Mouse (Mus musculus): ENCODE measurements around the gene Cd200r3. TPM values are rescaled to one million over a fixed set of nuclear protein-coding genes. Genes with fewer than 3 reads are reported as not detected.

Cd200r3 gene
- polyA plus RNA-seq, 1 experiment from 2014 or later: not detected

DNA sequence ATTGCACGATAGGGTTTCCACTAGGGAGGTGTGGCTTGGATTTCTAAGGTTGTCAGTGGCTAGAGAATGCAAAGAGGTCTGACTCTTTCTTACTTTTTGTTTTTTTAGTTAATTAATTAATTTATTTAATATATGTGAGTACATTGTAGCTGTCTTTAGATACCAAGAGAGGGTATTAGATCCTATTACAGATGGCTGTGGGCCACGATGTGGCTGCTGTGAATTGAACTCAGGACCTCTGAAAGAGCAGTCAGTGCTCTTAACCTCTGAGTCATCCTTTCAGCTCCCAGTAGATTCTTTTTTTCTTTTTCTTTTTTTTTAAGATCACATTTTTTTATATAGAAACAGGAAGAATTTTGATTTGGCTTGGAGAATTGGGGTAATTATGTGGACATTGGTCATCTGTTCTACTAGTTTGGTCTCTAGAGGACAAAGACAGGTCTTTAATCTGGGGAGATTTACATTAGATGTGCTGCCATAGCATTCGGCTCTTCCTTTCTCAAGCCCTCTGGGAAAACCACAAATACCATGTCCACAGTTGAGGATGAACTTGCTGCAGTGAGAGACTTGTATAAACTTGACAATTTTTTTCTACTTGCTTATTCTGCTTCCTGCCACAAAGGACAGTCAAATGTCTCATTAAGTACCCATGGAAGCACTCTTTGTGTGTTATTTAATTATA is 40.0 kb downstream of the Cd200r3 start:
- H3K9me3 ChIP-seq (ENCODE audit: control insufficient read depth, low read length): no peaks in the 10 kb centered on the region
- no peaks in the 10 kb centered on the region for H3K4me1 ChIP-seq (ENCODE audit: control insufficient read depth, insufficient read depth, low read length)
- WGBS: 79% methylated on average over 3 of the region's 3 CpGs

DNA sequence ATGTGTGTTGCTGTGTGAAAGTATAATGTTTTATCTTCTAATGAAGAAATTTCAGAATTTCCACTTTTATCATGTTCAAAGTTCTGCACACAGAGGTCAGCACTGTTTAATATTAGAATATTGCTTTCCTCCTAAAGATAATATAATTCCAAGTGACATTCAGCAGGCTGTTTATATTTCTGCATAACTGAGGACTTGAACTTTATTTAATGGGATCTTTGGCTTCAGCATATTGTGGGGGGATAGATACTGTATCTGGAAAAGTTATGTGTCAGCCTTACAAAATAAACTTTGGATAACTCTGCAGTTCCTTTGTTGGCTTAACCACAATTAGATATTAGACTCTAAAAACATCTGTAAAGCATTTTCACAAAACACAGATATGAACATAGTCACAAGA is 40.6 kb downstream of the Cd200r3 start:
- Histone ChIP-seq H3K27ac (replicated peaks; ENCODE audit: low read depth, low read length) (no peak overlapping the region), H3K4me3 (replicated peaks; ENCODE audit: low read depth, low read length) (no peak overlapping the region), H3K9ac (replicated peaks; ENCODE audit: low read length) (no peak overlapping the region), H3K4me1 (ENCODE audit: control insufficient read depth, insufficient read depth, low read length) (no peaks in the 10 kb centered on the region), H3K4me2 (ENCODE audit: low read length) (no peak overlapping the region), H3K9me3 (ENCODE audit: control insufficient read depth, low read length) (no peaks in the 10 kb centered on the region), H3K36me3 (ENCODE audit: control insufficient read depth, insufficient read depth, low read length) (no peaks in the 10 kb centered on the region), H3K27me3 (ENCODE audit: control insufficient read depth, insufficient read depth, low read length) (no peaks in the 10 kb centered on the region)
- ATAC-seq (ENCODE audit: low FRiP score, low TSS enrichment) (no peak), DNase-seq (no peak)

More for the DNA sequence above, 40.0 kb downstream of the Cd200r3 start:
- H3K27ac ChIP-seq (replicated peaks; ENCODE audit: low read depth, low read length): no peak overlapping the region
- ATAC-seq (ENCODE audit: low FRiP score, low TSS enrichment): no peak
- H3K4me3 ChIP-seq (replicated peaks; ENCODE audit: low read depth, low read length): no peak overlapping the region
- no peaks in the 10 kb centered on the region for H3K27me3 ChIP-seq (ENCODE audit: control insufficient read depth, insufficient read depth, low read length)
- no peak overlapping the region for H3K9ac ChIP-seq (replicated peaks; ENCODE audit: low read length)
- no peak for DNase-seq
- no peak overlapping the region for H3K4me2 ChIP-seq (ENCODE audit: low read length)
- H3K36me3 ChIP-seq (ENCODE audit: control insufficient read depth, insufficient read depth, low read length): no peaks in the 10 kb centered on the region

DNA sequence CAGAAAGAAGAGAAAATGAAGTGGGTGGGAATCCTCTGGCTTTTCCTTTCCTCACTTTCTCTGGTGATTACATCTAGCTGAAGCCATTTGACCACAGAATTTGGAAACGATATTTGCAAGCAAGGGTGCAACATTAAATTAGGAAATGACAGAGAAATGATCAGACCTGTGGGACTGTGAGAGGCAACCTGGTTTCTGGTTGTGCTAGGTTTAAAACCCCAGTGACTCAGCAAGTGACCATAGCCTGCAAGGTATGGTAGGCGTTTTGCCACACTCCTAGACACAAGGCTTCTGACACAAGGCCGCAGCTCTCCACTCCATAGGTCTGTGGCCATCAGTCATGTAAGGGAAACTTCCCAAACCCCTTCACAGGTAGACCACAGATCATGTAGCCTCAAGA is 41.4 kb downstream of the Cd200r3 start:
- H3K27me3 ChIP-seq (ENCODE audit: control insufficient read depth, insufficient read depth, low read length): no peaks in the 10 kb centered on the region
- no peaks in the 10 kb centered on the region for H3K36me3 ChIP-seq (ENCODE audit: control insufficient read depth, insufficient read depth, low read length)
- no peak overlapping the region for H3K27ac ChIP-seq (replicated peaks; ENCODE audit: low read depth, low read length)
- H3K4me3 ChIP-seq (replicated peaks; ENCODE audit: low read depth, low read length): no peak overlapping the region
- DNase-seq (no peak), ATAC-seq (ENCODE audit: low FRiP score, low TSS enrichment) (no peak)
- H3K9me3 ChIP-seq (ENCODE audit: control insufficient read depth, low read length): no peaks in the 10 kb centered on the region
- H3K4me1 ChIP-seq (ENCODE audit: control insufficient read depth, insufficient read depth, low read length): no peaks in the 10 kb centered on the region
- no peak overlapping the region for H3K4me2 ChIP-seq (ENCODE audit: low read length)
- no peak overlapping the region for H3K9ac ChIP-seq (replicated peaks; ENCODE audit: low read length)
- 85% methylated on average over 3 of the region's 3 CpGs for WGBS

DNA sequence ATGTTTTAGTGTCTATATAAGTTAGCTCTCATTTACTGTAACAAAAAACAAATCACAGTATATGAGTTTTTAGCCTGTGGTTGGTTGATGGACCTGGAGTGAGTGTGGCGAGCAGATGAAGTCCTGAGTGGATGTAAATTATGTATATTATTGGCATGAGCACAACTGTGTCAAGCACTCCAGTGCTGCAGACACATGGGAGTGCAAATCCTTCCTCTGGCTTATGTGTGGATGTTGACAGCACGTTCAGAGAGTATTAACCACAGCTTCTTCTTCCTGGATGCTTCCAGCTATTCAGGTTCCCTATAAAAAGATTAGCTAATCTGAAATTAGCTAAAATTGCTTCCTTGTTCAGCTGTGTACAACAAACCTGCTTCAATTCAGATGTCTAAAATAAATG is 42.6 kb downstream of the Cd200r3 start:
- Histone ChIP-seq H3K4me3 (replicated peaks; ENCODE audit: low read depth, low read length) (no peak overlapping the region), H3K27me3 (ENCODE audit: control insufficient read depth, insufficient read depth, low read length) (no peaks in the 10 kb centered on the region), H3K4me2 (ENCODE audit: low read length) (no peak overlapping the region), H3K9me3 (ENCODE audit: control insufficient read depth, low read length) (no peaks in the 10 kb centered on the region), H3K9ac (replicated peaks; ENCODE audit: low read length) (no peak overlapping the region), H3K36me3 (ENCODE audit: control insufficient read depth, insufficient read depth, low read length) (no peaks in the 10 kb centered on the region), H3K27ac (replicated peaks; ENCODE audit: low read depth, low read length) (no peak overlapping the region), H3K4me1 (ENCODE audit: control insufficient read depth, insufficient read depth, low read length) (no peaks in the 10 kb centered on the region)
- ATAC-seq (ENCODE audit: low FRiP score, low TSS enrichment): no peak
- no peak for DNase-seq
- WGBS: 72% methylated on average over 2 of the region's 2 CpGs

DNA sequence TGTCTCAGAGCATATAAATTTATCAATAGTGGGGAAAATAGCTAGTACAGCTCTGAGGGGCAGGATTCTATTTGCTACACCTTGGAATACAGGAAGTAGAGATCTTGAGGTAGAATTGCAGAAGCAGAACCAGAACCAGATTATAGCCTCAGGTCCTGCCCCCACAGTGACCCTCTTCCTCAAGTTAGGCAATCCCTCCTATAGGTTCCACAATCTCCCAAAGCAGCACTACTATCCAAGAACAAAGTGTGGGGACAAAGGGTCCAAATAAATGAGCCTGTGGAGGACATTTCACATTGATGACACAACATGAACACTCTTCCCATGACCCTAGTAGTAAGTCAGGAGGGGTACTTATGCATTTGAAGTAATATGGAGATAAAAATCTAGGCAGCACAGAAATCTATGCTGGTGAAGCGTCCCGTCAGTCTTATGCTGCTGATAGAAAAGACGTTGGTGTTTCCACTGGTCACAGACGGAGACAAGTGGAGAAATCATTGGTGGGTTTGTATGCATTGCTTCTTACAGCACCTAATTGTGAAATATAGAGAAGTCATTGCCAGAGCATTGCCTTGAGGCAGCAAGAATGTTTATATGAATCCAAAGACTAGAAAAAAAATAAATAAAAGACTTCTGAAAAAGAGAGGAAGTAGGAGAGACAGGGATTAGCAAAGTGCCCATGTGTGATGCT is 45.3 kb downstream of the Cd200r3 start:
- H3K27ac ChIP-seq (replicated peaks; ENCODE audit: low read depth, low read length): no peak overlapping the region
- H3K9ac ChIP-seq (replicated peaks; ENCODE audit: low read length): no peak overlapping the region
- H3K9me3 ChIP-seq (ENCODE audit: control insufficient read depth, low read length): no peaks in the 10 kb centered on the region
- 94% methylated on average over 4 of the region's 4 CpGs for WGBS
- H3K4me1 ChIP-seq (ENCODE audit: control insufficient read depth, insufficient read depth, low read length): no peaks in the 10 kb centered on the region
- DNase-seq: no peak
- H3K4me3 ChIP-seq (replicated peaks; ENCODE audit: low read depth, low read length): no peak overlapping the region
- H3K36me3 ChIP-seq (ENCODE audit: control insufficient read depth, insufficient read depth, low read length): no peaks in the 10 kb centered on the region
- ATAC-seq (ENCODE audit: low FRiP score, low TSS enrichment): no peak
- H3K4me2 ChIP-seq (ENCODE audit: low read length): no peak overlapping the region
- no peaks in the 10 kb centered on the region for H3K27me3 ChIP-seq (ENCODE audit: control insufficient read depth, insufficient read depth, low read length)

DNA sequence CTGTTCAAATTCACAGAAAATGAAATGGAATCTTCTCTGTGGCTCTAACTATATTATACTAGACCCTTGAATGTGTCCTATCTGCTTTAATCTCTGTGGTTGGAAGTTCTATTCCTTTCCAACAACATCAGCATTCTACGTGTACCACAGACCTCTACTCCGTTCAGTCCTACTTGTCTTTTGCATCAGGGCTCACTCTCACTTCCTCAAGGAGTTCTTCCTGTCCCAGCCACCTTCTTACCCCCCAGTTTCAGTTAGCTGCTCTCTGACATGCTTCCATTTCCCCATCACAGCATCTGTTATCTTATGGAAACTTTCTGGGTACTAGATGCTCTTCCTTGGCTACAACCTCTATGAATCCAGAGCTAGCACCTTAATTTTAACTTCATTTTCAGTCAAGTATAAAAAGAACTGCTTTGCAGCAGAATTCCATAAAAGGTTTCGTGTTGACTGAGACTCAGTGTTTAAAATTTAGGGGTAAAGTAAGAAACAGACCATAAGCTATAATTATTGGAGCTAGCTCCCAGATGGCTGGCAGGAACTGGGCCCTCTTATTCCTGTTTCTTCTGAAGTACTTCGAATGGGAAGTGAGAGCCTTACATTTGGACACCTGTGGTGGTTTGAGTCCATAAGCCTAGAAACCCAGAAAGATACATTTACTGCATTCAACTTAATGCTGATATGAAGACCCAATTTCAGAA is 50.0 kb downstream of the Cd200r3 start:
- no peaks in the 10 kb centered on the region for H3K9me3 ChIP-seq (ENCODE audit: control insufficient read depth, low read length)
- H3K9ac ChIP-seq (replicated peaks; ENCODE audit: low read length): no peak overlapping the region
- no peak overlapping the region for H3K4me3 ChIP-seq (replicated peaks; ENCODE audit: low read depth, low read length)
- no peak overlapping the region for H3K4me2 ChIP-seq (ENCODE audit: low read length)
- no peaks in the 10 kb centered on the region for H3K4me1 ChIP-seq (ENCODE audit: control insufficient read depth, insufficient read depth, low read length)
- no peaks in the 10 kb centered on the region for H3K27me3 ChIP-seq (ENCODE audit: control insufficient read depth, insufficient read depth, low read length)
- ATAC-seq (ENCODE audit: low FRiP score, low TSS enrichment) (no peak), DNase-seq (no peak)
- H3K27ac ChIP-seq (replicated peaks; ENCODE audit: low read depth, low read length): no peak overlapping the region
- no peaks in the 10 kb centered on the region for H3K36me3 ChIP-seq (ENCODE audit: control insufficient read depth, insufficient read depth, low read length)
- WGBS: 92% methylated on average over 4 of the region's 4 CpGs

DNA sequence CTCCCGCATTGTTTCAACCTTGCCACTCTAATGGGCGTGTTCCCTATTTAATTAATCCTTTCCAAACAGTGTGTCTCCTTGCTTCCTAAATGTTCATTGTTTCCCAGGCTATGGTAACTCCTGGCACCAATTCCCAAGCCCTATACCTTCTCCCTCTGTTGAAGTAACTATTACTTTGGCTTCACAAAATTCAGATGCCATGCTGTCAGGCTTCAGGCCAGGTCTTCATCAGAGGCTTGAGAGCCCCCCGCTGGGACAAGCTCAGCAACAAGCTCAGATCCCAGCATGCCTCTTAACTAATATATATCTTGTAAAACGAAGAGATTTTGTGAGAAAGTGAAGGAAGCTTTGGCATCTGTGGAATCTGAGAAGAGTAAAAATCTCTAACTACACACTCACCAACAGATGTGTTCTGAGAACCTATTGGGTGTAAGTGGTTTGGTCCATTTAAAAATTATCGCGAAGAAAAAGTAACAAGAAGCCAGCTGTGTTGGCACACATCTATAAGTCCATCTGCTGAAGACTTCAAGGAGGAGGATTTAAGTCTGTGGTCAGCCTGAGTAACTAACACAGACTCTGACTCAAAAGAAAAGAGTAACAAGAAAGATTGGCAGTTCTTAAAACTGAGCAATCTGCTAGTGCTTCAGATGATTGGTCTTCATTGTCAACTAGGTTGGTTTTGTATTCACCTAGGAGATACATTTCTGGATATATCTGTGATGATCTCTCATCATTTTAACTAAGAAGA is 50.9 kb downstream of the Cd200r3 start:
- 81% methylated on average over 6 of the region's 6 CpGs for WGBS
- DNase-seq (no peak), ATAC-seq (ENCODE audit: low FRiP score, low TSS enrichment) (no peak)
- no peaks in the 10 kb centered on the region for H3K4me1 ChIP-seq (ENCODE audit: control insufficient read depth, insufficient read depth, low read length)
- no peaks in the 10 kb centered on the region for H3K36me3 ChIP-seq (ENCODE audit: control insufficient read depth, insufficient read depth, low read length)
- no peak overlapping the region for H3K9ac ChIP-seq (replicated peaks; ENCODE audit: low read length)
- H3K27ac ChIP-seq (replicated peaks; ENCODE audit: low read depth, low read length): no peak overlapping the region
- H3K27me3 ChIP-seq (ENCODE audit: control insufficient read depth, insufficient read depth, low read length): no peaks in the 10 kb centered on the region
- no peak overlapping the region for H3K4me3 ChIP-seq (replicated peaks; ENCODE audit: low read depth, low read length)
- no peaks in the 10 kb centered on the region for H3K9me3 ChIP-seq (ENCODE audit: control insufficient read depth, low read length)
- no peak overlapping the region for H3K4me2 ChIP-seq (ENCODE audit: low read length)

DNA sequence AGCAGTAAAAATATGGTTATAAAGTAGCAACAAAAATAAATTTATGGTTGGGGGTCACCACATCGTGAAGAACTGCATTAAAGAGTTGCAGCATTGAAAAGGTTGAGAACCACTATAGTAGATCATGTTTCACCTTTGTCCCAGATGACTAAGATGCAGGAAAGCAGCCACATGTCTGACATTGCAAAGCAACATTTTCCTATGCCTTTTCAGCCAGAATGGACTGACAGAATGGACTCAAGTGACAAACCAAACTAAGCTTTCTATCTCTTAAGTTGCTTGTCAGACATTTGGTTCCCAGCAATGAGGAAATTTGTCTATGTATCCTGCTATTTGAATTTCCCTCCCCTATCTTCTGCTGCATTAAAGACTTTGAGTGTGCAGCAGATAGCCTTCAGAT is 51.6 kb downstream of the Cd200r3 start:
- Histone ChIP-seq H3K9ac (replicated peaks; ENCODE audit: low read length) (no peak overlapping the region), H3K4me1 (ENCODE audit: control insufficient read depth, insufficient read depth, low read length) (no peaks in the 10 kb centered on the region), H3K4me2 (ENCODE audit: low read length) (no peak overlapping the region), H3K27me3 (ENCODE audit: control insufficient read depth, insufficient read depth, low read length) (no peaks in the 10 kb centered on the region), H3K36me3 (ENCODE audit: control insufficient read depth, insufficient read depth, low read length) (no peaks in the 10 kb centered on the region), H3K9me3 (ENCODE audit: control insufficient read depth, low read length) (no peaks in the 10 kb centered on the region), H3K4me3 (replicated peaks; ENCODE audit: low read depth, low read length) (no peak overlapping the region), H3K27ac (replicated peaks; ENCODE audit: low read depth, low read length) (no peak overlapping the region)
- WGBS: 67% methylated on average over 1 of the region's 1 CpGs
- DNase-seq (no peak), ATAC-seq (ENCODE audit: low FRiP score, low TSS enrichment) (no peak)
